Mouse (Mus musculus): ENCODE results near the gene Pid1.

DNA sequence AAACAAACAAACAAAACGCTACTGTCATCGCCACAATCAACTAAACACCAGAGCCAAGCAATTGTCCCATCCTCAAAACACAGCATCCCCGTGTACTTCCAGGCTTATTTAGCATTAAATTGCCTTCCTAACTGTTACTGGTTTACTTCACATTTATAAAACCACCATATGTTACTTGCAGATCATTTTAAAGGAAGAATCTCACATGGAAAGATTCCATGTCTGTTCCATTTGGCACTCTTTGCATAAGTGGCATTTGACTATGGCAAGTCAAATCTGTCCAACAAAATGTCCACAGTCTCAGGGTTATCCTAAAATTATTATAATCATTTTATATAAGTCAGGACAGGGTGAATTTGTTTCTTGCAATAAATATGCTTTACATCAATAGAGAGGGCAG, 32.8 kb upstream of the Pid1 start:
- TF ChIP-seq EP300 (IDR thresholded peaks at IDR 0.05; ENCODE audit: low read depth) (no peak), CTCF (IDR thresholded peaks at IDR 0.05; ENCODE audit: low read depth) (no peak)

All from liver, postnatal 0 days (tissue).